Mouse (Mus musculus): Measurements from ENCODE around the gene Krtap5-1.
"Not testable (repeated sequence)": the region's sequence is repeated elsewhere in the genome, so short reads cannot be mapped to it uniquely, and the experiment has no call there.

The Krtap5-1 gene

GRCm38 (mm10) chr7:142297018-142297417 is at the start of gene Krtap5-1:
Krtap5-1 (minus strand) TSS chr7:142297118.
- DNase-seq (ENCODE audit: low read depth, low spot score) = not testable (repeated sequence)

DNA sequence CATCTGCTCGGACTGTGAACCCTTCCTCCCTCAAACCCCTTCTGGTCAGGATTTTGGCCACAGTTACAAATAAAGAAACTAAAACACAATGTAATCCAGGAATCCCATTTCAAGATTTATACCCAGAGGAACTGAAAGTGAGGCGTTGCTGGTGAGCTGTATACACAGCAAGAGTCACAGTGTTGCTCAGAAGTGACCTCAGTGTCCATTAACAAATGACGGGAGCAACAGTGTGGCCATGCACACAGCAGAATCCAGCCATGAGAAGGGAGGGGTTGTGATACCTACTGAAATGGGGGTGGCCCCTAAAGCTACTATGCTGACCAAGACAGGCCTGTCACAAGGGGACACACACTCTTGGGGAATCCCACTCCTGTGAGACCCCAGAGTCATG is 45.3 kb upstream of the Krtap5-1 start:
- peak; percentile 33 for DNase-seq (ENCODE audit: low read depth, low spot score)

DNA sequence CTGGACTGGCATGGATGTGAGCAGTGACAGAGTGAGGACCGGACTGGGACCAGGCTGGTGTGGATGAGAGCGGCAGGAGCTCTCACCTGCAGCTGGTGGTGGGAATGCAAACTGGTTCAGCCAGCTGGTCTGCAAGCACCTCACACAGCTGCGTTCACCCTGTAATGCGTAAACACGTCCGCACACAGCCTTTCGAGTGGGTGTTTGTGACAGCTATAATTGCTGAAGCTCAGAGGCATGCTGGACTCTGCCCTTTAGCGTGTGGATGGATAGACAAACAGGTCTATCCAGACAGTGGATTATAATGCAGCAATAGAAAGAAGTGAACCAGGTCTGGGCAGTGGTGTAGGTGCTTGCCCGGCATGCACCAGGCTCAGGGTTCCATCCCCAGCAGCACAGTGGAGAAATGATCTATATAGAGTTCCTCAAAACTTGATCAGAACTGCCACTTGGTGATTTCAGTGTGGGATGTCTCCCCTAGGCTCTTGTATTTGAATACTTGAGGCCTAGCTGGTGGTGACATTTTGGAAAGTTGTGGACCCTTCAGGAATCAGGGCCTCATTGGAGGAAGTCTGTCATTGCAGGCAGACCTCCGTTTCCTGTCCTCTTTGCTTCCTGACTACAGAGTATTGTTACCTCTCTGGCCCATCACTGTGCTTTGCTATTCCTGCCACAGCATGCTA is 44.8 kb upstream of the Krtap5-1 start:
- peak; percentile 44 for DNase-seq (ENCODE audit: low read depth, low spot score)

DNA sequence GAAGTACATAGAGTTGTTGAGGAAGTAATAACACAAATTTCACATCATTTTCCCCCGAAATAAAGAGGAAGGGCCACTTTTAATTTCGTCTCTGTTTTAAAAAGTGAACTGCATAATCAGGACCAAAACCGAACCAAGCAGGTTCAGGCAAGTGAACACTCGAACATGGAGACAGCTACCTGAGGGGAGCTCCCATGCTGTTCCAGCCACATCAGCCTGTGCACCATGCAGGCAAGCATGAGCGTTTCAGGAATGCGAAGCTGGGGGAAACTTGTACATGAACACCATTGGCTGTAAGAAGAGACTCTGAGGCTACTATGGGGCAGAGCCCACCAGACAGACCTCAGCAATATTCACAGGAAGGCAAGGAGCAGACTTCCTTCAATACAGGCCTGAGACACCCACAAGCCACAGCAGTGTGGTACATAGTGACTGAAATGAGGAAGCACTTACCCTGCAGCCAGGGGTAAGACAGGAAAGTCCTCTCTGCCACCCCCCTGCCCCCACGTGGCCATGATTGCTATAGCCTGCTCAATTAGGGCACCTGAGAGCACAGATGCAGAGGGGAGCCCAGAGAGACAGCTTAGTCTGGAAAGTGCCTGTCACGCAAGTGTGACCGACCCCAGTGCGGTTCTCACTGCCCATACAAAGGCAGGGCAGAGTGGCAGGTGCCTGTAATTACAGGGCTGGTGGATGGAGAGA is 43.5 kb upstream of the Krtap5-1 start:
- peak; percentile 88 for DNase-seq (ENCODE audit: low read depth, low spot score)

DNA sequence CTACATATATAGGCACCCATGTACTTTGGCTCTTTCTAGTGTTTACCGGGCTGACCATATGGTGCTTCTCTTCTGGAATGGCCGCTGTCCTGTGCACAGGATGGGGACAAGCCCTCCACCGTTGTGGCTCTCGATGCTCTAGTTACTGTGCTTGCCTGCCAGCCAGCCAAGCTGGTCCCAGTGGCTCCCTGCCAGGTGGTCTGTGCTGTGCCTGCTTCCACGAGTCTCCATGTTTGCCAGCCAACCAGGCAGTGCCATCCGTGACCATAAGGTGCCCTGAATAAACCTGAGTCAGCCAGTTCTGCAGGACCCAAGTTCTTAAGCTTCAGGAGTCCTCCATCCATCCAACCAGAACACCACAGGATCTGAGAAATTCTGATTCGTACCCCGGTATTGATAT is 38.2 kb upstream of the Krtap5-1 start:
- no peak for DNase-seq (ENCODE audit: low read depth, low spot score)

DNA sequence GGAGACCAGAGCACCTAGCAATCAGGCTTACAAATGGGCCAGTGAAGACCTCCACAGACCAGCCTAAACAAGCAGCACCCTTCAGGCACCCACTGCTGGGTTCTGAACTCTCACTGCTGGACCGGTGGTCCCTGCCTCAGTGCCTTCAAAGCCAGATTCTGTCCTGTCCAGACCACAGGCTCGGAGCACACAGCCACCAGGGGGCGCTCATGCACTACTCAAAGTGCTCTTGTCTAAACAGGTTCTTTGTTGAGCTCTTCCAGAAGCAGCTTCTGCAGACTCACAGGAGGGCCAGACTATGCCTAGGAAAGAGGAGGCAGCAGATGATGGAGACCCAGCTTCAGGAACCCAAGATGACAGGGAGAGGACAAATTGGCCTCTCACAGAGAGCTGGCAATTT is 37.3 kb upstream of the Krtap5-1 start:
- peak; percentile 75 for DNase-seq (ENCODE audit: low read depth, low spot score)

DNA sequence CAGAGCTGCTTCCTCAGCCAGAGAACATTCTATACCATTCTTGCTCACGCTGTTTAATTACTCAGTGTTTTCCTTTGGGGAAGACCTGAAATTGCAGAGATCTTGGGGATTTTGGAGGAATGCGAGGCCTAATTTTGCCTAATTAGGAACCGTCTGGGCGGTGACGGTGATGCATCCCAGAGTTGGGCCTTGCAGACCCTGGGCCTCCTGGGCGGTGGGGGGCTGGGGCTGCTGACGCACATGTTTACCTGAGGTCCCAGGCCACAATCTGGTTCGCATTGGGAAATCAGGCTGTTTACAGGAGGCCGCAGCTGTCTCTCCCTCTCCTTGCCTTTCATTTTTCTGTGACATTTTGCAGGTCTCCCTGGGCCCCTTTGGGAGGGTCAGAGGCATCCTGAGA is 35.8 kb upstream of the Krtap5-1 start:
- DNase-seq (ENCODE audit: low read depth, low spot score) = not testable (repeated sequence)

DNA sequence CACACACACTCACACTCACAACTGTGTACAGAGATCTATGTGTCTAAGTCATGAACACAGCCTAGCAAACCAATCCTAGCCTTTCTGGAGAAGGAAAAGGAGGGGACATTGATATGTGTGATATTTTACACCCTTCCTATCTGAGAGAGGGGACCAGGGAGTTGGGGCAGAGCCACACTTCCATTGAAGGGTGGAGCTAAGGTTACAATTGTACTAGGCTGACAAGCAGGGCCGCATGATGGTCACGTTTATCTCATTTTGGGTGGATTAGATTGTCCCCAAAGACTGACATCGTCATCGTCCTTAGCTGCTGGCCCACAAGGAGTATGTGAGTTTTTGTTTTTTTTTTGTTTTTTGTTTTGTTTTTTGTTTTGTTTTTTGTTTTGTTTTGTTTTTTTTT is 34.4 kb upstream of the Krtap5-1 start:
- DNase-seq (ENCODE audit: low read depth, low spot score) = no peak

DNA sequence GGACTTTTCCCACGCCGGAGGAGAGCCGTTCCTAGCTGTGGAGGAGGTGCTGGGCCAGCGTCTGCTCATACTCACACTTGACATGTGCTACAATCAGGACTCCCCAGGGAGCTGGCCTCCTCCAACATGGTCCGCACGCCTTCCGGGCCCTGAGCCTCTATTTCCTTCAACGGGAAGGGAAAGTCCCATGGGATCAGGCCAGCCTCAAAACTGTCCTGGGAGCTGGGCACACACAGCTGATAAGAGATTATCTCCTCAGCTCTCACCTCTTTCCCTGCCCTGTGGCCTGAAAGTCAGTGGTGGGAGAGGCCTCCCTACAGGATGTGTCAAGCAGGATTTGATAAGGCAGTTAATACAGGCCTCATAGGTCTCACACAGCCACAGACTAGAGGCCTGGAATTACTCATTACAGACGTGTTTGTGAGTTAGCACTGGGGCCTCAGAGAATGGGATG is 33.4 kb upstream of the Krtap5-1 start:
- no peak for DNase-seq (ENCODE audit: low read depth, low spot score)

DNA sequence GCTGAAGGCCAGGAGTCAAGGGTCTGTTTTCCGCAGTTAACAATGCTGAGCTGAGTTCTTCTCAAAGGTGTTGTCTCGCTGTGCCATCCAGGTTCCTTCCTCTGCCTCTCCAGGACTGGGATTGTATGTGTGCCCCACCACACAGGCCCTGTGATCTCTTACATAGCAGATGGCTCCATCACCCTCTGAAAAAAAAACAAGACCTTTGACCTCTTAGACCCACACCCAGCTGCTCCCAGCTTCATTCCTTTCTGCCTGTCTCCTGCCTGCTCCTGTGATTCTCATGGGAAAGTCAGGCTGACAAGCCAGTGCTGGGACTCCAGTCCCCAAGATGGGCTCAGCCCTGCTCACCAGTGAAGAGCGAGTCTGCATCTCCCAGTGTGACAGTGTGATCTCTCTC is 31.6 kb upstream of the Krtap5-1 start:
- no peak for DNase-seq (ENCODE audit: low read depth, low spot score)

GRCm38 (mm10) chr7:142326714-142327445 is 30.0 kb upstream of the Krtap5-1 start:
- DNase-seq (ENCODE audit: low read depth, low spot score) = no peak

GRCm38 (mm10) chr7:142323396-142324117 is 26.6 kb upstream of the Krtap5-1 start:
- no peak for DNase-seq (ENCODE audit: low read depth, low spot score)

- DNase-seq (ENCODE audit: low read depth, low spot score) = no peak
Observed at GRCm38 (mm10) chr7:142322641-142323040, 25.7 kb upstream of the Krtap5-1 start.

- not testable (repeated sequence) for DNase-seq (ENCODE audit: low read depth, low spot score)
Observed at GRCm38 (mm10) chr7:142321637-142322306, 24.9 kb upstream of the Krtap5-1 start.

DNA sequence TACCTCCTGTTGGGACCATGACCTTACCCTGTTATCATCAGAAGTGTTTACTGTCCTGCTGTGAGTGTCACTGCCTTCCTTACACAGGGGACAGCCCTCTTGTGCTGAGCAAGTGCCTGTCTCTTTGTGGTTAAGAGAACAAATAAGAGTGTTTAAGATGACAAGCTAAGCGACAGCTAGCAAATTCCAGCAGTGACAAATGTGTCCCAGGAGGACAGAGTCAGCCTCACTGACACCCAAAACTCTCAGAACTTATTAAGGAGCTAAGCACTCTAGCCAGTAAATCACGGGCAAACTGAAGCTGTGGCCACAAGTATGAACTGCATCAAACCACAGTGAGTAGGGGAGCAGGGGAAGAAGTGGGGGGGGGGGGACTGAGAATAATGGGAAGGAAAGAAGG is 24.0 kb upstream of the Krtap5-1 start:
- no peak for DNase-seq (ENCODE audit: low read depth, low spot score)

DNA sequence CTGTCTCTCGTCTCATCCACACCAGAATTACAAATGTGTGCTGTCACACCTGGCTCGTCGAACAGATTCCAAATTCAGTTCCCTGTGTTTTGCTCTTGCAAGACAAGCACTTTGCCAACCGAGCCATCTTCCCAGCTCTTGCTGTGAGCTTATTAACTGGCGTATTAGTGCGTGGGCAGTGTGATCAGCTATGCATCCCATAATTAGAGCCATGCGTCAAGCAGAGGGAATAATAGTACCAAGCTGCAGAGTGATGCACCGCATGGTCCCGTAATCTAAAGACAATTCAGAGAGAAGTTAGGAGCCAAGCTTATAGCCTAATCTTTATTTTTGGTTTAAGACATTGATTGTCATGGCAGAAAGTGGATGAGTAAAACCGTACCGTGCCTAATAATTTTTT is 22.2 kb upstream of the Krtap5-1 start:
- DNase-seq (ENCODE audit: low read depth, low spot score) = no peak

DNA sequence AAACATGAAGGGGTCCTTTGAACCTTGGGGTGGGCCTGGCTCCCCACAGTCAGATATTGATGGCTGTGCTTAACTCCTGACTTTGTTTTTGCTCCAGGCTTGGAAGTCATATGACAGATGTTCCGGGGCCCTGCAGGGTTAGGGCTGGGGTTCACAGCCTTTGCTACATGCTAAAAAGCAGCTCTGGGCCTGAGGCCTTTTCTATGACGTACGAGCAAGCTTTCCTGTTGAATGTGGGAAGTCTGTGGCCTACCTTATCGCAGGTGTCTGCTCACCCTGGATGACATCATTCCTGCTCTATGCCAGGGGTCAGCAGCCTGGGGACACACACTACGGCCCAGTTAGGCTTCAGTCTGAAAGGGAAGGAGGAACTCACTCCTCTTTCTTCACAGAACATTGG is 20.3 kb upstream of the Krtap5-1 start:
- no peak for DNase-seq (ENCODE audit: low read depth, low spot score)

- DNase-seq (ENCODE audit: low read depth, low spot score) = peak; percentile 43
Observed at GRCm38 (mm10) chr7:142316558-142316957, 19.6 kb upstream of the Krtap5-1 start.

DNA sequence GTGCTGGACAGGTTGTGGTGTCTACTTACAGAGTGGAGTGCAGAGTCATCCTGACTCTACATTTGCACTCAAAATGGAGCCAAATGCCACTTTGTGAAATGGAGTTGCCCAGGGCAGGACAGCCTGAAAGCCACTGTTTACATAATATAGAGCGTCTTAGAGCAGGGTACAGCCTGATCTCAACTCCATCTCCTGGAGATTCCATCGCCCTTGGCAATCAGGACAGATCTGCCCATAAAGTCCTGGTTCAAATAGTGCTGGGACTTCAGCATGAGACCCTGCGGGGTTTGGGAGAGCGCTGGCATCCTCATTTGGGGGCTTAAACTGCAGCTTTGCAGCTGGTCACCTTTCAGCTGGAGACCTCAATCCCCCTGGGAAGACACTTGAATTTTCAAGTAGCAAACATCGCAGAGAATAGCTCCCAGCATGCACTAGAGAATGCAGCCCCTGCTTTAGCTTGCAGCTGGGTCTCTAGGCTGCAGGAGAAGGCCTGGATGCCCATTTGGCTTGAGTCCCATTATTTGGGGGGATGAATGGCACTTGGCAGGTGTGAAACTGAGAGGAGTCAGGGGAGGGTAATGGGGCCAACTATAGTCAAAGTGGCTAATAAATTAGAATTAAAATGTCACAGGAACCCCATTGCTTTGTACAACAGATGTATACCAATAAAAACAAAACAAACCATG is 17.8 kb upstream of the Krtap5-1 start:
- no peak for DNase-seq (ENCODE audit: low read depth, low spot score)

DNA sequence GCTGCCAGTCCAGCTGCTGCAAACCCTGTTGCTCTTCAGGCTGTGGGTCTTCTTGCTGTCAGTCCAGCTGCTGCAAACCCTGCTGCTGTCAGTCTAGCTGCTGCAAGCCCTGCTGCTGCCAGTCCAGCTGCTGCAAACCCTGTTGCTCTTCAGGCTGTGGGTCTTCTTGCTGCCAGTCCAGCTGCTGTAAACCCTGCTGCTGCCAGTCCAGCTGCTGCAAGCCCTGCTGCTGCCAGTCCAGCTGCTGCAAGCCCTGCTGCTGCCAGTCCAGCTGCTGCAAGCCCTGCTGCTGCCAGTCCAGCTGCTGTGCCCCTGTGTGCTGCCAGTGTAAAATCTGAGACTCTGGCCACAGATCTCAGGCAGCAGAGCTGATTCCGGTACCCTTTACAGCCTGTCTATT is 7.0 kb upstream of the Krtap5-1 start:
- DNase-seq (ENCODE audit: low read depth, low spot score) = not testable (repeated sequence)

- DNase-seq (ENCODE audit: low read depth, low spot score) = no peak
Observed at GRCm38 (mm10) chr7:142303249-142303648, 6.3 kb upstream of the Krtap5-1 start, which contains the start of gene Krtap5-4. Krtap5-4 (plus strand) TSS chr7:142303549.

Measured in A20 (cell line).